Mouse (Mus musculus) neutrophil, adult 5-6 weeks (primary cell): ENCODE data around the gene Ttc9. TPM values are rescaled to one million over a fixed set of nuclear protein-coding genes. Genes with fewer than 3 reads are reported as not detected.
A peak's percentile ranks its signal among the peaks of the same experiment; 100 is the strongest.

Experiments
- ATAC-seq: fragments of 151-379, 151-347 bp; 2 replicates; pipeline ENCODE4 v1.8.0; 2017; ENCODE audit warnings: mild to moderate bottlenecking, moderate TSS enrichment; ENCODE audit not compliant: insufficient number of reproducible peaks, poor library complexity, low FRiP score, severe bottlenecking; ENCODE audit errors: extremely low read depth
- total RNA-seq: library from RNA; stranded (forward); fragments of 200-1000 nt; gene quantifications from 2 replicates; pipeline ENCODE4 v1.2.3, GENCODE M21; 2017

Gene Ttc9
- total RNA-seq, 1 experiment from 2014 or later = not detected

DNA sequence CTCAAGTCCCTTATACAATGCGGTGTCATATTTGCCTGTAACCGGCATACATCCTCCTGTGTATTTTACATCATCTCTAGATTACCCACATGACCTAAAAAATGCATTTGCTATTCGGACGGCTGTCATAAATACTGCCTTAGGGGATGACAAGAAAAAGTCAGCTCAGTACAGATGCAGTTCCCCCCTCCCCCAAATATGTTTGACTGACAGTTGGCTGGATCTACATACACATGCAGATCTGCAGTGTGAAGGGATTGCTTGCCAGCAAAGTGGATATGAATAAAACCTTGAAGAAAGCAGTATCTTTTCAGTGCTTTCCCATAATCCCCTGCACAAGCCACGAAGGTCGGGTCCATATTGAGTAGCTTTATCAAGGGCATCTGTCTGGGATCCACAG, 15.8 kb downstream of the Ttc9 start:
- ATAC-seq = no peak

DNA sequence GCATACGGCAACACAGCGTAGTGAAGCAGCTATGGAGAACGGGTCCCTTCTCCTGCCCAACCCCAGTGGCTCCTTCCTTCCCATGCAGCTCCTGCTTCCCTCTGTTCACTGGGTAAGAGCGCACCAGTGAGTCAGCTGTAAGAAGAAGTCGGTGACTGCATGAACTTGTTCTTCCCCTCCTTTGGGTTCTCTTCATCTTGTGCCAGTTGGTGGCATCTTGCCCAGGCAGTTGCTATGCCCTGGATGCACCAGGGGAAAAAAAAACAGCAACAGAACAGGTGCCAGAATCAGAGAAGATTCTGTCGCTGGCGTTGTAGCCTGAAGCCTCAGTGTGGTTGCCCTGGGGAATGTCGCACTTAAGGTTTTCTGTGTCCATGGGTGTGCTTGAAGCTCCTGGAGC, 22.3 kb downstream of the Ttc9 start:
- ATAC-seq = no peak

DNA sequence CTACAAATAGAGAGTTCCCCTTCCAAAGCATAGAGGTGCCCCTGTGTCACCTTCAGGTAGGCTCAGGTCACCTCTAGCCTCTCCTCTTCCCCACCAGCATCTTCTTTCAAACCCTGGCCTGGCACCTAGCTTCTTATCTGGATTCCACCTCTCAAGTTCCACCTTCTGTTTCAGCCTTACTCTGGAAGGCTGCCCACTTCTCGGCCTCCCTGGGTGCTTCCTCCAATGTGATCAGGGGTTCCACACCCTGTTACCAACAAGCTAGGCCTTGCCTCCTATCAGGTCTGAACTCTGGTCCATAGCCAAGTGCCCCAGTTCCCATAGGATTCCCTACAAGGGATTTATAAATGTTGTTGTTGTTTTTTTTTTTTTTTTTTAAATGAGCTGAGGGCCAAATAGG, 26.3 kb downstream of the Ttc9 start:
- no peak for ATAC-seq

DNA sequence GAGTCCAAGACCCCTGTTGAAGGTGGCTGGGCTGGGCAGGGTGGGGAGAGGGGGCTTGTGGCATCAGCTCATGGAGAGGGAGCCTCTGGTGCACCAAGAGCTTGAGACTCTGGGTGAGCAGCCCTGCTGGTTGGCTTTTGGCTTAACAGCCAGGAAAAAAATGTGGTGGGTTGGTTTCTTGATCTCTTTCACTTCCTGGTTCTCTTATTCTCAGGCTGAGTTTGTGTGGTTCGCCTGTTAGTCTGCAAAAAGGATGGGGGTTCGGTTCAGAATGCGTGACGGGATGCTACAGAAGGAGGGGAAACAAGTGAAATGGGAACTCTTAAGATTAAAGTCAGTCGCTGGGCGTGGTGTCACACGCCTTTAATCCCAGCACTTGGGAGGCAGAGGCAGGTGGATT, 27.0 kb downstream of the Ttc9 start:
- ATAC-seq = no peak

DNA sequence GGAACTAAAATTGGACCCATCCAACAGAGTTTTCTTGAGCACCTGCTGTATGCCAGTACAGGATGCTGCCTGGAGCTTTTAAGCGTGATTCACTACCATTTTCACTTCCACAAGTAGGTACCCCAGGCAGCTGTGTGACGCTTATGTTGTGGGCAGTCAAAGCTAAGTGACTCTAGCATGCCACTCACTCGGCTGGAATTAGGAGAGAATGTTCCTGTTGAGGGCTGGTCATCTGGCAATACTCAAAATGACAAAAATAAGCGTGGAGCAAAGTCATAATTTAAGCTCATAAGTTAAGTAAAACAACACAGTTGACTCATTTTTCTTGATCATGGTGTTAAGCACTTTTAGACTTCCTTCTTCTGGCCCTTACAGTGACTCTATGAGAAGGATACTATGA, 31.0 kb downstream of the Ttc9 start:
- ATAC-seq = no peak

DNA sequence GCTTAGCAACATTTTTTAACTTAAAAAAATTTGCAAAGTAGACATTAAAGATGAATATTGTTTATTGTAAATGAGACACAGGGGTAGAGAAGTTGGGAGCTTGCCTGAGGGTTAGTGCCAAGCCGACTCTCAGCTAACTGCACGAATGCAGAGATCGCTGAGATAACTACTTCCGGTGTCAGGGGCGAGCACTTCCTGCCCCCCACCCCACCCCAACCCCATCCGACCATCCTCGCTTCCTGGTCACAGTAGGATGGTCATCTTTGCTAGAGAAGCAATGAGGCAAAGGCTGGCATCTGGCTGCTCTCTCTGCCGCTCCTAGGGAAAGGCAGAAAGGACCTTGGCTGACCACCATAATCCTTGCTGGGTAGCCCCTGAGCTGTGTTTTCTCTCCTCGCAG, 32.1 kb downstream of the Ttc9 start:
- ATAC-seq = no peak

DNA sequence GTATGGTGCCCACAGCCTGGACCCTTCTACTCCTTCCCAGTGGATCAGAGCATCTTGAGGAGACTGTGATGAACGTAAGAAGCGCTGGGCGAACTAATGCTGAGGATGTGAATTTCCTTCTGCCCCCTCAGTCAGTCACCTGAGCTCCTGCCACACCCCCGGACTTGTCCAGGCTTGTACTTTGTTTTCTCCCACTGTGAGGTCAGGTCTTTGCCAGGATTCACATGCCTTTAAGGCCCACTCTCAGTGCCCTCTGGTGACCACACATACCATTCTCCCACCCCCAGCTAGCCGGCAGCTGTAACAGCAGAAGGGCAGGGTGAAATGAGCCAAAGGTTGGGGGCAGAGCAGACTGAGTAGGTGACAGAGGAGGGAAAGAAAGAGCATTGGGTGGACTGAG, 32.9 kb downstream of the Ttc9 start:
- no peak for ATAC-seq

DNA sequence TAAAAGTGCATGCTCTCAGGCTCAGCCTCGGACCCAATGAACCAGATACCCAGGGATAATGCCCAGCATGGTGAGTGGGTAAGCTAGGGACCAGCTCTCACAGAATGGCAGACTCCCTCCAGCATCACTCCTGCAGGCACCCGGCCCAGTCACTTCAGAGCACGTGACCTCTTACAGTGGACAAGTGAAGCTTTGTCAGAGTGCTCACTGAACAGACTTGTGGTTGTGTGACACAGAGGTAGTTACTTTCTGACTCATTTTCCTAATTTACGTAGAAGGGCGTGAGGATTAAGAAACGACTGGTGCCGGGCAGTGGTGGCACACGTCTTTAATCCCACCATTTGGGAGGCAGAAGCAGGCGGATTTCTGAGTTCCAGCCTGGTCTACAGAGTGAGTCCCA, 37.4 kb downstream of the Ttc9 start:
- ATAC-seq = no peak

DNA sequence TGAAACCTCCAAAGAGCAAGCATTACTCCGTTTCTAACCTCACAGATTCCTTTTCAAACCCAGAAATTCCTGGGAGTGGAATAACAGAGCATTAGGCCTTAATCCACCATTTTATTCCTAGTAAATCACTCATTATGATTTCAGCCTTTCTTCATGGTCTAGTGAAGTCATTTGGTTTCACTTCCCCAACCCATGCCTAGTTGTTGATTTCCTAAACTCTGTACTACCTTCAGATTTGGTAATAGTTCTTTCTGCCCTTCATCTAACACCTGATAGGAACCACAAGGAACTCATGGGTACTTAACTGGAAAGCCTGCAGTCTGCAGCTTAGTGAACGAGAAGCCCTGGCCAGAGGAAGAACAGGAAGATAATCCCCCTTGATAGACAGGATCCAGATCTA, 44.5 kb downstream of the Ttc9 start:
- ATAC-seq = peak; percentile 65

DNA sequence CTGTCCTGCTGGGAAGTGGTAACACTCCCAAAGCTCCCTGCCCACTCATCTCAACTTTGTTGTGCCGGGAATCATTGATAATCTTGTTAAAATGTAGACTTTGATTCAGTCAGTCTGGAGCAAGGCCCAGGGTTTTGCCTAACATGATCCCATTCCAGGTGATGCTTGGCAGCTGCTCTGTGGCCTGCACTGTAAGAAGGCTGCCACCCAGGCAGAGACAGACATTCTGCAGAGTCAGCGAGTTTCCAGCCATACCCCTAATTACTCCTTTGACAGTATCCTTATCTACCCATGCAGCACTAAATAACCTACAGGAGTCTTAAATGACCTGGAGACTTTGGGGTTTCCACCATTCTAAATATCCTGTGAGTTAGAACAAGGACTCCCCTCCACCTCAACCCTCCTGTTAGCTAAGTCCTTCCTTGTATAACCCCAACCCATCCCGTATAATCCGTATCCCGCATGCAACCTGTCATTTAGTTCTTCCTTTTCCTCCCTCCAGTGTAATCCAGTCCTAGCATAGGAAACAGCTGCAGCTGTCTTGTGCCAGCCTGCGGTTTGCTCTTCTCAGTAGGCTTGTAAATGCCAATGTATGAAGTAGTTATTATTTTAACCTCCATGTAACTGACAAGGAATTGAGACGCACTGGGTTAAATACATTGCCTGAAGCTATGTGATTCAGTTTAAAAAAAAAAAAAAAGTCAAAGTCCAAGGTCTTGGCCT, 48.9 kb downstream of the Ttc9 start:
- ATAC-seq = no peak

DNA sequence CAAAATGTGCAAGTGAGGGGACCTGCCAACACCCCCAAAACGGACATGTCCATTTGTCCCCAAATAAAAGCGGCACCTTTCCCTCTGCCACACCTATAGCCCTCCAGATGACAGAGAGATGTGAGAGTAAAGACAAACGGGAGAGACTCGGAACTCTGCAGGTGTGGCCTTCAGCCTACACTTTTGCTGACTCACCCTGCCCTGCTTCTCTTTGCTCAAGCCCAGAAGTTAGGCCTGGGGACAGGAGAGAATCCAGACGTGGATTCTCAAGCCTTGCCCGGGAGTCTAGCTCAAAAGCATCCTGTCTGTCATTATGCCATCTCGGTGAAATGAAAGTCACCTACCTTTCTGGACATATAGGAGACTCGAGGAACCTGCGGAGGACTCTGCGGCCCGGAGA, 52.3 kb downstream of the Ttc9 start:
- no peak for ATAC-seq

DNA sequence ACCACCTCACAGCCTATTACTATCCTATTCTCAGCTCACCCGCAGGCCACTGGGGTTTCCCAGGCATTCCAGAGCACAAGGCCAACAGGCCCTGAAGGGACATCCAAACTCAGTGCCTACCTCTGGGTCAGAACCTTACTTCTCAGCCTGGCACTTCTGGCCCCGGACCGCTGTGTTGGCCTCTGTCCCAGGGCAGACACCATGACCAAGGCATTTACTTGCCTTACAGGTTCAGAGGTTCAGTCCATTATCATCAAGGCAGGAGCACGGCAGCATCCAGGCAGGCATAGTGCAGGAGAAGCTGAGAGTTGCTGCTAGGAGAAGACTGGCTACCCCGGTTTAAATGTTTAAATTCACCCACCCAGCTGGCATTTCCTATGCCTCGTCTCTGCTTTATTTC, 53.0 kb downstream of the Ttc9 start:
- no peak for ATAC-seq

DNA sequence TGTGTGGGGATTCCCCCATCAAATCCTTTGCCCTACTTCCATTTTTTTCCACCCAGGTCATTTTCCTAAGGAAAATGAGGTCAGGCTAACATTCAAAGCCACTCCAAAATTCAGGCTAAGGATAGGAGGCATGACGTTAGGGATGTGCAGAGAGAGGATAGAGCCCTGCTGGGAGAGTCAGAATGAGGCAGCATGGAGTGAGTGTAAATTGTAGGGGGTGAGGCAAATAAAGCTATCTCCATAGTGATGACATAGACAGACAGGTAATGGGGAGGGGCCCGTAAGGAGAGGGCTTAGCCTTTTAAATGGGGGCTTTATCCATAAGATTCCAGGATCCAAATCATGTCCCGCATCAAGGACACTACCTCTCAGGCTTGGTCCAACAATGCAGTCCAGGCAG, 54.9 kb downstream of the Ttc9 start:
- no peak for ATAC-seq

DNA sequence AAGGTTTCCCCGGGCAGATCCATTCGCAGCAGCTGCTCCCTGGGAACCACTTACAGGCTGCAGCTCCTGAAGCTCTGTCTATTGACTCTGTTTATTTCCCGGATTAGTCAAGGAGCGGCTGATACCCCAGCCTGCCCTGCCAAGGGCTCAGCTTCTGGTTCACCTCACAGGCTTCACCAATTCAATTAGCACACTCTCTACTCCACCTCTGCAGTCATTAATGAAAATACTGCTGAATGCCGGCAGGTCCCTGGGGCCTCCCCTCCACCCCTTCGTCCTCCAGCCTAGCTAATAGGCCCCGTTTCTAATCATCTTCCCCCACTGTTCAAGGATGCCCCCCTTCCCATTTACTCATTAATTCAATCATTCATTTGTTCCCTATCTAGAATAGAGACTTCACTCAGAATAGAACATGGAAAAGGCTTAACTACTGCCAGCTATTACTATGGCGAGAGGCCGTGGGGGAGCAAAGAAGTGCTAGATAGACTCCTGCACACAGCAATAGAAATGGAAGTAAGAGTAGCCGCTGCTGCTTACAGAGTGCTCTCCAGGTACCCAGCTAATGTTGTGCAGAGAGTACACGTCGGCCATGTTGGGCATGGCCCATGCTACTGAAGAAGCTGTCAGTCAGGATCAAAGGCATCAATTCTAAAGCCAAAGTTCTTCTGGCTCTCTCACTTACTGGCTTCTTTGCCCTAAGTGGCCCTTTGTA, 55.5 kb downstream of the Ttc9 start:
- no peak for ATAC-seq

DNA sequence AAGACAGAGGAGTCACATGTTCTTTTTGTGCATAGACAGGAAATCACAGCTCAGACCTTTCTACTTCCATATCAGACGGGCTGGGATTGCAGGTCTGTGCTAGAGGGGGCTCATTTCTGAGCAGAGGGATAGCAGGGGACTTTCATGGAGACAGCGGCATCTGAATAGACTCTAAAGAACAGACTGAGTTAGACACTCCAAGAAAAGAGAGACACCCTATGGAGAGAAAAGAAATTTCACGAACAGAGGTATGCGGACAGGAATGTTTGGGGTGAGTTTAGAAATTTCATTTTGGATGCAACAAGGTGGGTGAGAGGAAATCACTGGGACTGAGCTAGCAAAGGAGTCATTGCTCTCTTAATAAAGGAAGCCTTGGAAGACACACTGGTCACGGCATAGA, 56.8 kb downstream of the Ttc9 start:
- ATAC-seq = no peak

DNA sequence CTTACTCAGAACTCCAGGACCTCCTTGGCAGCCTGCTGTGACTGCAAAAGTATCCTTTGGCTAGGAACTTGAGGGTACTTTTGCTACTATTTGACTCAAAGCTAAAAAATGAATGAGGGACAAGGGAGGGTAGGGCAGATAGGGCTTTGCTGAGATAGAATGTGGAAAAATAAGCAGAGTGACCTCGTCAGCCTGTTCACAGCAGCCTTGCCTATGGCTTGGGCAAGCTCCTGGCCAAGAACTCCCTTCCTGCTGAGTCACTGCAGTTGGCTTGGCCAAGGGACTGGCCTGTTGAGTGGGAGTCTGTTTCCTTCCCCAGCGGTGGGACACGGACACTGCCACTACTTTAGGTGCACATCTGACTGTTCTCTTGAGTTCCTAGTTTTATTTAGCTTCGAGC, 57.5 kb downstream of the Ttc9 start:
- no peak for ATAC-seq

DNA sequence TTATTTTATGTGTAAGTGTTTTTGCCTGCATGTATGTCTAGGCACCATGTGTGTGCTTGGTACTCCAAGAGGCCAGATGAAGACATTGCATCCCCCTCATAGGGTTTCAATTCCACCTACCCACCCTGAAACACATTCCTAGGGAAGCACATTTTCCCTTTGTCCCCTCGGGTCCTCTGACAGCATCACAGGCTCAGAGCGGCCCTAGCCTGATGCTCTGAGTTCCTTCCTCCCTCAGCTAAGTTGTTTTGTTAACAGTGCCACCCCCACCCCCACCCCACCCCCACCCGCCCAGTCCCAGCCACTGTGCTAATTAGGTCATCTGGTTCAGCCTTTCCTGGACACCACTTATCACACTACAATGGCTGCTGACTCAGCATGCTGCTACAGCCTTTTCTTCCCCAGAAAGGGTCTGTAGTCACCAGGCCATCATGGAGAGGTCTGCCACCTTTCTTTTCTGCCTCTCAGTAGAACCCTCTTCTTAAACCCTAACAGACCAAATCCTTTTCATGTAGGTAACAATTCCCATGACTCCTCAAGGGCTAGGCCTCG, 58.5 kb downstream of the Ttc9 start:
- ATAC-seq = no peak

DNA sequence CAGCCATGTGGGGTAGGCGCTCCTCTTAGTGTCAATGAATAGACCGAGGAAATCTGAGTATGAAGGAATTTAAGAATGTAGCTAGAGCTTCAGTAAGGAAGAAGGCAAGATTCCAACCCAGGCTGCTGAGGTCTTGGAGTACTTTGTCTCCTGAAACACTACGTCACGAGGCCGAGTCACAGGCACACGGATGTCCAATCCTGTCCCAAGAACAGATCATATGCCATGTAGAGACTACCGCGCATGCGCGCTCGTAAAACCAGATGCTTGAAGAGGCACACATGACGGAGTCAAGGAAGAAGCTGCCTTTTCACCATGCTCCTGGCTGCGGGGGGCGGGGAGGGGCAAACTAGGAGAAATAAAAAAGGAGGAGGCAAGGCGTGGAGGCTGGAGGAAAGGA, 59.1 kb downstream of the Ttc9 start:
- ATAC-seq = no peak

DNA sequence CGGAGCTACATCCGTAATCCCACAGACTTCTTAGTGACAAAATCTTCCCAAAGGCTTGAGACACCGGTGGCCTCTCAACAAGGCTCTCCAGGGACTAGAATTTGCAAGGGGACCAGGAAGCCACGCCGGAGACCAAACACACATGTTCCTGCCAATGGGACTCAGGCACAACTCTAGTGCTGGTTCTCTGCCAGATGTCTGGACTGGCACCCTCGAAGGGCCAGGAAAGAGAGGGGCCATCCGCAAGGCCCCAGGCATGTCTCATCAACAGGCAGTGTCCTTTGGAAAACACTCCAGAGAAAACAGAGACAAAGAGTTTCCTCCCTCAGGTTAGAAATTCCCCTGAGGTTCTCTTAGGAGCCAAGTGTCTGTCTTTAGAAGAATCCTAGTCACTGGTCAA, 59.7 kb downstream of the Ttc9 start:
- no peak for ATAC-seq

DNA sequence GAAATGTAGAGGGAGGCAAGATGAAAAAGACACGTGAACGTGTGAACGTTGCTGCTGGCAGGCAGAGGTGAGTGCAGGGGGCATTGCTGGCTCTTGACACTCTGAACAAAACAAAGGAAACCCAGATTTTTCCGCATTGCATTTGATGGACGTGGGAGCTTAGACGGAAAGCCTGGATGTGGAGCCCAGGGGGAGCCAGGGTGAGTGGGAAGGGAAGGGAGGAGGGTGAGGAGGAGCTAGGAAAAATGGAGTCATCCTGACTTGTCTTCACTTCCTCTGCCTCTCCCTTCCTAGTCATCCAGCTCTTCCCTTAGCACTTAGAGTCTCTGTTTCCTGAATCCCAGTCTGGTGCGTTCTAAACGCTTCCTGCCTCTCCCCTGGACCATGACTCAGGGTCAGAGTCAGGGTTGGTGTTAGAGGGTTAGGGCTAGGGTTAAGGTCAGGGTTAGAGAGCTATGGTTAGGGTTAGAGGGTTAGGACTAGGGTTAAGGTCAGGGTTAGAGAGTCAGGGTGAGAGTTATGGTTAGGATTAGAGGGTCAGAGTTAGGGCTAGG, 60.2 kb downstream of the Ttc9 start:
- no peak for ATAC-seq
